Comparison of ENCODE assay signal across 8 mouse cellular contexts in the genomic region with DNA sequence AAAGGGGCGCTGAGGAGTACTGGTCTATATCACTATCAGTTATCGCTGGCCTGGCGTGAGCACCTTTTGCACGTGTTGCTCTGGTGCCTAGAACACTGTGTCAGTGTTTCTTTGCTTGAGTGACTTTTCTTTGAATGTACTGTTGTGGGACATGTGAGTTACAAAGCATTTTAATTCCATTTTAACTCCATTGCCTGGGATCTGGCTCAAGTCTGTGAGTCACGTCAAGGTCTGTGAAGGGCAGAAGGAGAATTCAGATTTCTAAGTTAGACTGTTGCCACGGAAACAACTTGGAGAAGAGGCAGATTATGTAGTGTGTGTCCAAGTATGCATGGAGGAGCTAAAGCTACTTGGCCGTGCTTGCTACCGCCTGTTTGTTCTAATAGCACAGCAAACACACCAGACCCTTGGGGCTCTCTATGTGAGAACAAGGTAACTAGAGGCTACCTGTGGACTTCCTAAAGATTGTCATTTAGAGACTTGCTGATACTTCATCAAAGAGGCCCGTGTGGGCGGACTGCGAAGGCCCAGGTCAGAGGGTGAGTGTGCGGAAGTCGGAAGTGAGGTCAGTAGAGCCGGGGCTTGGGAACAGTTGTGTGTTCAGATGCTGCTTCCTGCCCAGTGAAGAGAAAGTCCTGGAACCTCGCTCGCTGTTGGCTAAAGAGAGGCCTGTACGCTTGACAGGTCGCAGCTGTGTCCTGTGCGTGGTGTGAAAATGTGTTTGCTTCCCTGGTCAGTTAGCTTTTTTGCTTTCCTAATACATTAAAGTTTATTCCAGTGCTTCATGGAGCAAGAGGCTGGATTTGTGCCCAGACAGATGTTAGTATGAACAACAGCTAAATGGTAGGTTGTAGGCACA. TPM values are rescaled to one million over a fixed set of nuclear protein-coding genes. Genes with fewer than 3 reads are reported as not detected.
DNase-seq lines count a peak whose midpoint lies in the region; ATAC-seq and TF ChIP-seq lines count a peak whose summit lies in the region.

No protein-coding gene starts in this region.

- TF ChIP-seq CTCF in kidney, postnatal 0 days (IDR thresholded peaks at IDR 0.05; ENCODE audit: low read depth): no peak
- TF ChIP-seq CTCF in olfactory bulb, adult 2 months (IDR thresholded peaks at IDR 0.05; ENCODE audit: insufficient read depth, low read depth, low read length): no peak

- H3K9ac ChIP-seq in heart, embryonic 11.5 days (ENCODE audit: low read depth, low read length): no peak overlapping the region
- H3K9ac ChIP-seq in kidney, postnatal 0 days (ENCODE audit: low read depth, low read length): no peak overlapping the region

- 75% methylated on average over 19 of the region's 19 CpGs for WGBS in heart, embryonic 11.5 days (ENCODE audit: insufficient replicate concordance)
- WGBS in kidney, postnatal 0 days: 37% methylated on average over 19 of the region's 19 CpGs
- WGBS in olfactory bulb, adult 2 months: 55% methylated on average over 19 of the region's 19 CpGs

- peaks cover 50% of the 10 kb centered on the region for H3K4me1 ChIP-seq in heart, embryonic 11.5 days (ENCODE audit: control insufficient read depth, insufficient read depth, low read length)
- H3K4me1 ChIP-seq in kidney, postnatal 0 days (replicated peaks; ENCODE audit: insufficient read depth, low read length): peaks cover 32% of the 10 kb centered on the region
- peaks cover 18% of the 10 kb centered on the region for H3K4me1 ChIP-seq in olfactory bulb, adult 2 months (ENCODE audit: control insufficient read depth, insufficient read depth, low read length)

- no peak overlapping the region for H3K4me3 ChIP-seq in heart, embryonic 11.5 days (ENCODE audit: low read depth, low read length)
- no peak overlapping the region for H3K4me3 ChIP-seq in kidney, postnatal 0 days (replicated peaks; ENCODE audit: low read depth, low read length)
- no peak overlapping the region for H3K4me3 ChIP-seq in olfactory bulb, adult 2 months (ENCODE audit: insufficient read depth, low read depth, low read length)

- peak; percentile 51 for DNase-seq in CD4-positive helper T cell, adult 2 months (ENCODE audit: low read depth, low spot score)
- peak; percentile 39 to 40 for DNase-seq in adrenal gland, adult 18-20 months (ENCODE audit: low spot score in 2 of 2)
- DNase-seq in kidney, postnatal 0 days (ENCODE audit: low spot score): peak; percentile 84
- DNase-seq in cerebellum, postnatal 14 days: no peak
- no peak for DNase-seq in thymus, postnatal 10 days (ENCODE audit: low spot score in 2 of 2)

- H3K36me3 ChIP-seq in heart, embryonic 11.5 days (ENCODE audit: control insufficient read depth, insufficient read depth, low read length): no peaks in the 10 kb centered on the region
- no peaks in the 10 kb centered on the region for H3K36me3 ChIP-seq in kidney, postnatal 0 days (ENCODE audit: insufficient read depth, low read length)

- H3K9me3 ChIP-seq in heart, embryonic 11.5 days (replicated peaks; ENCODE audit: control insufficient read depth, low read length): no peaks in the 10 kb centered on the region
- H3K9me3 ChIP-seq in kidney, postnatal 0 days (replicated peaks; ENCODE audit: low read length): no peaks in the 10 kb centered on the region

- no peaks in the 10 kb centered on the region for H3K27me3 ChIP-seq in heart, embryonic 11.5 days (ENCODE audit: control insufficient read depth, insufficient read depth, low read length)
- no peaks in the 10 kb centered on the region for H3K27me3 ChIP-seq in kidney, postnatal 0 days (ENCODE audit: insufficient read depth, low read length)

- TF ChIP-seq POLR2A in olfactory bulb, adult 2 months (IDR thresholded peaks at IDR 0.05; ENCODE audit: insufficient read depth, low read depth, low read length): no peak

- ATAC-seq in heart, embryonic 11.5 days (replicated peaks; ENCODE audit: insufficient number of reproducible peaks, low FRiP score, low TSS enrichment): no peak
- ATAC-seq in kidney, postnatal 0 days (replicated peaks; ENCODE audit: low FRiP score, low read depth): peak; percentile 67
- no peak for ATAC-seq in granulocyte monocyte progenitor cell, adult 5-6 weeks (replicated peaks; ENCODE audit: poor library complexity, severe bottlenecking)

- H3K4me2 ChIP-seq in heart, embryonic 11.5 days: no peak overlapping the region
- 0 out of 2 replicates have a peak overlapping the region, but pooled peaks have one; percentile 16 for H3K4me2 ChIP-seq in kidney, postnatal 0 days (ENCODE audit: low read length)

- H3K27ac ChIP-seq in heart, embryonic 11.5 days (ENCODE audit: low read depth, low read length): peak overlapping the region; percentile 54
- peak overlapping the region; percentile 88 for H3K27ac ChIP-seq in kidney, postnatal 0 days
- peak overlapping the region; percentile 59; the same call in 1 of the 2 replicates for H3K27ac ChIP-seq in olfactory bulb, adult 2 months (ENCODE audit: insufficient read depth, low read depth, low read length)

RNA-seq across cellular contexts. Expression of gene Add3, which starts 41.0 kb away (rescaled TPM):
- 10 to 100 TPM; 29.2 to 39.1 TPM for total RNA-seq in adrenal gland, adult 18-20 months (2021)
- 133 and 152 TPM in 2 replicates for polyA plus RNA-seq in heart, embryonic 11.5 days (2014; fragmentation: Nextera tagmentation; extraction: Ambion mirVana)
- 66.5 and 72.9 TPM in 2 replicates for polyA plus RNA-seq in kidney, postnatal 0 days (2015; fragmentation: Nextera tagmentation; extraction: Ambion mirVana)
- polyA plus RNA-seq in olfactory bulb, adult 2 months (2012; ENCODE audit: insufficient read depth, insufficient read length, low replicate concordance, missing spikeins): not detected in 2 replicates
- 30.2 and 57.5 TPM in 2 replicates for total RNA-seq in granulocyte monocyte progenitor cell, adult 5-6 weeks (2014; fragmentation: Nextera tagmentation)
- 39.5 and 43.3 TPM in 2 replicates for total RNA-seq in granulocyte monocyte progenitor cell, adult 5-6 weeks (2017)

Comparison
In these comparisons a context has a peak if more than half of its experiments do, and no peak if none do; other contexts are left out.
1. DNase-seq: peak in CD4-positive helper T cell, adult 2 months (single experiment), adrenal gland, adult 18-20 months (2 of 2) and kidney, postnatal 0 days (single experiment); none in cerebellum, postnatal 14 days (0 of 2) and thymus, postnatal 10 days (0 of 2).
2. Peak in every context shown above with its lines, with median percentiles within 50 percentile points of each other: H3K27ac ChIP-seq.